Mouse (Mus musculus) heart, postnatal 14 days (tissue): ENCODE measurements around the gene Trappc11. TPM values are rescaled to one million over a fixed set of nuclear protein-coding genes. Genes with fewer than 3 reads are reported as not detected.

Experiments
- DNase-seq, 2 experiments: peaks; one replicate each; pipeline ENCODE4 v3.0.0; 2021 to 2022
- intact Hi-C: fragments of 180-260 bp; cut with DNase I; formaldehyde crosslinking; loops from one replicate; pipeline ENCODE4 v1.15.1; 2025
- long read RNA-seq, 2 experiments: library from polyadenylated mRNA; stranded (forward); transcript quantifications; one replicate each; pipeline ENCODE4 v2.0.0; 2021
- total RNA-seq, 2 experiments: library from RNA; stranded (reverse); gene quantifications; 2 replicates each; pipeline ENCODE4 v1.2.3; 2021

Trappc11 gene
- total RNA-seq = 10 to 100 TPM; 21.8 to 22.4 TPM
- long read RNA-seq, experiment 1, full-length matches to known transcripts = 11 of 17 reads
- long read RNA-seq, experiment 1, partial matches to known transcripts = 4 of 17 reads
- long read RNA-seq, experiment 1, other reads (novel, unspliced or antisense) = 2 of 17 reads
- long read RNA-seq, experiment 2, full-length matches to known transcripts = 6 of 12 reads
- long read RNA-seq, experiment 2, partial matches to known transcripts = 4 of 12 reads
- long read RNA-seq, experiment 2, other reads (novel, unspliced or antisense) = 2 of 12 reads

- intact Hi-C loops = loop anchor here (2.0 to 5.0 kb wide), 2 partner anchors 141 to 159 kb away; partner anchors contain the start of gene Ing2
- peak; percentile 93 to 96 for DNase-seq
Measured at GRCm38 (mm10) chr8:47533344-47534125, at the start of gene Trappc11, which contains the start of gene Rwdd4a. Trappc11 (minus strand) TSS chr8:47533470. Rwdd4a (plus strand) TSS chr8:47533664.

- intact Hi-C loops = no loop called here
- no peak for DNase-seq
Measured at GRCm38 (mm10) chr8:47581454-47581853, 48.2 kb upstream of the Trappc11 start.

GRCm38 (mm10) chr8:47573482-47573881 is 40.2 kb upstream of the Trappc11 start:
- no peak for DNase-seq
- intact Hi-C loops = no loop called here

GRCm38 (mm10) chr8:47570161-47570560 is 36.9 kb upstream of the Trappc11 start:
- intact Hi-C loops = no loop called here
- DNase-seq = no peak

GRCm38 (mm10) chr8:47568098-47568497 is 34.8 kb upstream of the Trappc11 start:
- no peak for DNase-seq
- intact Hi-C loops = no loop called here

- intact Hi-C loops = no loop called here
Measured at GRCm38 (mm10) chr8:47566551-47566950, 33.3 kb upstream of the Trappc11 start.

GRCm38 (mm10) chr8:47560801-47561200 is 27.5 kb upstream of the Trappc11 start:
- no peak for DNase-seq
- intact Hi-C loops = no loop called here

More at GRCm38 (mm10) chr8:47566551-47566950, 33.3 kb upstream of the Trappc11 start:
- no peak for DNase-seq

GRCm38 (mm10) chr8:47558274-47558673 is 25.0 kb upstream of the Trappc11 start:
- intact Hi-C loops = no loop called here
- DNase-seq = no peak

GRCm38 (mm10) chr8:47556446-47556845 is 23.2 kb upstream of the Trappc11 start:
- peak; percentile 5 to 12 for DNase-seq
- intact Hi-C loops = no loop called here

- DNase-seq = peak in 1 of 2 experiments; percentile 12
- intact Hi-C loops = loop anchor here (5.0 kb wide), 1 partner anchor 139 kb away; no protein-coding TSS in a partner anchor
Measured at GRCm38 (mm10) chr8:47553613-47554012, 20.3 kb upstream of the Trappc11 start.

- DNase-seq = no peak
- intact Hi-C loops = no loop called here
Measured at GRCm38 (mm10) chr8:47547102-47547501, 13.8 kb upstream of the Trappc11 start.

GRCm38 (mm10) chr8:47544094-47544493 is 10.8 kb upstream of the Trappc11 start:
- DNase-seq = no peak
- intact Hi-C loops = no loop called here

- no peak for DNase-seq
- intact Hi-C loops = no loop called here
Measured at GRCm38 (mm10) chr8:47542746-47543145, 9.5 kb upstream of the Trappc11 start.

- DNase-seq = no peak
- intact Hi-C loops = no loop called here
Measured at GRCm38 (mm10) chr8:47538323-47538722, 5.1 kb upstream of the Trappc11 start.

GRCm38 (mm10) chr8:47528094-47528493 is 5.2 kb downstream of the Trappc11 start:
- intact Hi-C loops = no loop called here
- no peak for DNase-seq

- intact Hi-C loops = no loop called here
- DNase-seq = no peak
Measured at GRCm38 (mm10) chr8:47513601-47514000, 19.7 kb downstream of the Trappc11 start.

- no peak for DNase-seq
- intact Hi-C loops = no loop called here
Measured at GRCm38 (mm10) chr8:47510930-47511329, 22.3 kb downstream of the Trappc11 start.

- intact Hi-C loops = no loop called here
- no peak for DNase-seq
Measured at GRCm38 (mm10) chr8:47505431-47505830, 27.8 kb downstream of the Trappc11 start.

- DNase-seq = no peak
- intact Hi-C loops = loop anchor here (5.0 kb wide), 1 partner anchor 90 kb away; no protein-coding TSS in a partner anchor
Measured at GRCm38 (mm10) chr8:47502546-47502945, 30.7 kb downstream of the Trappc11 start.

GRCm38 (mm10) chr8:47501994-47502393 is 31.3 kb downstream of the Trappc11 start:
- no peak for DNase-seq
- intact Hi-C loops = loop anchor here (5.0 kb wide), 1 partner anchor 90 kb away; no protein-coding TSS in a partner anchor

- no peak for DNase-seq
- intact Hi-C loops = loop anchor here (10.0 kb wide), 1 partner anchor 481 kb away; no protein-coding TSS in a partner anchor
Measured at GRCm38 (mm10) chr8:47495428-47495827, 37.8 kb downstream of the Trappc11 start.
